ENCODE assay signal across 20 mouse cellular contexts in genomic region chr4:40152771-40153170, GRCm38 (mm10).
"Had no signal": no experiment of that assay in that cellular context is flagged by ENCODE, and none has a peak within 500 bp of the region (broad histone marks: within the 10 kb centered on the region; RNA-seq: fewer than 3 reads in every experiment).

No protein-coding gene starts in this region.

- ATAC-seq: liver, postnatal 0 days; lung, postnatal 0 days; midbrain, embryonic 13.5 days; midbrain, embryonic 15.5 days had no signal

- H3K4me2 ChIP-seq: lung, embryonic 15.5 days; midbrain, embryonic 11.5 days; midbrain, embryonic 13.5 days; midbrain, embryonic 15.5 days; neural tube, embryonic 12.5 days had no signal

- DNase-seq: liver, postnatal 0 days; lung, adult 2 months; lung, postnatal 14 days; lung, postnatal 36 days; retina, postnatal 1 day; right cerebral cortex, adult 18-20 months; right cerebral cortex, postnatal 25 days; right cerebral cortex, postnatal 4 days; spleen, adult 18-20 months; thymus, adult 18-20 months; thymus, postnatal 14 days; thymus, postnatal 36 days had no signal

- H3K4me3 ChIP-seq: lung, embryonic 15.5 days; megakaryocyte, embryonic 14.5 days; midbrain, embryonic 13.5 days; midbrain, embryonic 15.5 days; neural tube, embryonic 12.5 days had no signal

- H3K9me3 ChIP-seq: lung, embryonic 15.5 days; megakaryocyte, embryonic 14.5 days; midbrain, embryonic 13.5 days; midbrain, embryonic 15.5 days; neural tube, embryonic 12.5 days had no signal

- H3K36me3 ChIP-seq: lung, embryonic 15.5 days; midbrain, embryonic 13.5 days; midbrain, embryonic 15.5 days; neural tube, embryonic 12.5 days had no signal

- H3K9ac ChIP-seq: liver, postnatal 0 days; lung, embryonic 15.5 days; midbrain, embryonic 13.5 days; midbrain, embryonic 15.5 days; neural tube, embryonic 12.5 days had no signal

- H3K27me3 ChIP-seq: lung, embryonic 15.5 days; megakaryocyte, embryonic 14.5 days; midbrain, embryonic 13.5 days; midbrain, embryonic 15.5 days; neural tube, embryonic 12.5 days had no signal

- H3K27ac ChIP-seq: lung, embryonic 15.5 days; macrophage; midbrain, embryonic 13.5 days; midbrain, embryonic 15.5 days; neural tube, embryonic 12.5 days had no signal

- H3K4me1 ChIP-seq: midbrain, embryonic 15.5 days; neural tube, embryonic 12.5 days had no signal
